Mouse (Mus musculus) liver, postnatal 0 days (tissue): ENCODE measurements at regions not wholly inside any gene's neighbourhood (a gene's known extent, or its start where the extent isn't known, plus 50 kb on each side); places are given as distances from the start of the nearest gene placed in this dataset.

ENCODE experiments used
- ATAC-seq: fragments of 200-750 bp; cut with Nextera tagmentation; 2 replicates; pipeline ENCODE4 v1.8.0; 2017; ENCODE audit warnings: mild to moderate bottlenecking, moderate library complexity
- DNase-seq: peaks from one replicate; pipeline ENCODE4 v3.0.0-alpha.2; 2016
- H3K27ac ChIP-seq: fragments of 300-500 bp; sonication (generic); 2 replicates; pipeline ENCODE4 v1.5.1; 2014; ENCODE audit warnings: antibody characterized with exemption, moderate library complexity, mild to moderate bottlenecking, low read depth
- H3K27me3 ChIP-seq: fragments of 300-500 bp; sonication (generic); 2 replicates; pipeline ENCODE4 v1.6.1; 2014; ENCODE audit warnings: low read length, control low read depth, mixed read lengths; ENCODE audit not compliant: insufficient read depth
- H3K36me3 ChIP-seq: fragments of 300-500 bp; sonication (generic); replicated peaks from 2 replicates; pipeline ENCODE4 v1.6.1; 2014; ENCODE audit warnings: mild to moderate bottlenecking, control low read depth, low read length, moderate library complexity, mixed read lengths; ENCODE audit not compliant: insufficient read depth
- H3K4me1 ChIP-seq: fragments of 300-500 bp; sonication (generic); 2 replicates; pipeline ENCODE4 v1.6.1; 2014; ENCODE audit warnings: antibody characterized with exemption, mild to moderate bottlenecking, control low read depth; ENCODE audit not compliant: insufficient read depth
- H3K4me2 ChIP-seq: fragments of 300-500 bp; sonication (generic); 2 replicates; pipeline ENCODE4 v1.6.1; 2014; ENCODE audit warnings: low read depth, mild to moderate bottlenecking, low read length, moderate library complexity, mixed read lengths
- H3K4me3 ChIP-seq: fragments of 300-500 bp; sonication (generic); 2 replicates; pipeline ENCODE4 v1.5.1; 2014; ENCODE audit warnings: low read depth, low read length
- H3K9ac ChIP-seq: fragments of 300-500 bp; sonication (generic); replicated peaks from 2 replicates; pipeline ENCODE4 v1.6.1; 2014; ENCODE audit warnings: mild to moderate bottlenecking, moderate library complexity
- H3K9me3 ChIP-seq: fragments of 300-500 bp; sonication (generic); 2 replicates; pipeline ENCODE4 v1.6.1; 2016; ENCODE audit warnings: mild to moderate bottlenecking, control low read depth, low read length, mixed read lengths
- CTCF ChIP-seq: sonication (generic); IDR thresholded peaks from 2 replicates; pipeline ENCODE4 v1.5.1; 2016; ENCODE audit warnings: antibody characterized with exemption, low read depth
- EP300 ChIP-seq: IDR thresholded peaks from 2 replicates; pipeline ENCODE4 v1.6.1; 2016; ENCODE audit warnings: antibody characterized with exemption, low read depth, mild to moderate bottlenecking
- WGBS: fragments of 180-500 bp; shearing (Covaris S2); extraction: QIAGEN DNeasy Blood & Tissue Kit; methylation state at CpG from one replicate; pipeline ENCODE4 v1.1.7; 2014; ENCODE audit not compliant: insufficient replicate concordance; 5-methylcytosine and 5-hydroxymethylcytosine counted together

GRCm38 (mm10) chr5:29142957-29143356 is 52.8 kb upstream of the Rnf32 start:
- WGBS: 68% methylated on average over 2 of the region's 2 CpGs
- ATAC-seq (no peak), DNase-seq (no peak)
- Histone ChIP-seq H3K9ac (no peak overlapping the region), H3K27ac (no peak overlapping the region), H3K27me3 (no peaks in the 10 kb centered on the region), H3K9me3 (no peaks in the 10 kb centered on the region), H3K4me2 (no peak overlapping the region), H3K4me1 (no peaks in the 10 kb centered on the region), H3K4me3 (no peak overlapping the region), H3K36me3 (no peaks in the 10 kb centered on the region)
- no peak for TF ChIP-seq CTCF
- no peak for TF ChIP-seq EP300

GRCm38 (mm10) chr5:29142502-29142901 is 53.3 kb upstream of the Rnf32 start:
- no peak overlapping the region for H3K27ac ChIP-seq
- no peaks in the 10 kb centered on the region for H3K4me1 ChIP-seq
- H3K4me2 ChIP-seq: no peak overlapping the region
- no peaks in the 10 kb centered on the region for H3K27me3 ChIP-seq
- TF ChIP-seq EP300 (no peak), CTCF (no peak)
- H3K4me3 ChIP-seq: no peak overlapping the region
- H3K9ac ChIP-seq: no peak overlapping the region
- DNase-seq (no peak), ATAC-seq (no peak)
- no peaks in the 10 kb centered on the region for H3K9me3 ChIP-seq
- H3K36me3 ChIP-seq: no peaks in the 10 kb centered on the region
- 71% methylated on average over 13 of the region's 13 CpGs for WGBS

GRCm38 (mm10) chr5:29137481-29137880 is 58.3 kb upstream of the Rnf32 start:
- WGBS: 55% methylated on average over 5 of the region's 5 CpGs
- no peak for ATAC-seq

GRCm38 (mm10) chr5:29132261-29132660 is 63.5 kb upstream of the Rnf32 start:
- H3K9ac ChIP-seq: no peak overlapping the region
- 39% methylated on average over 3 of the region's 3 CpGs for WGBS
- H3K27ac ChIP-seq: no peak overlapping the region
- H3K4me1 ChIP-seq: no peaks in the 10 kb centered on the region
- ATAC-seq (no peak), DNase-seq (no peak)
- no peaks in the 10 kb centered on the region for H3K36me3 ChIP-seq
- no peak overlapping the region for H3K4me2 ChIP-seq
- TF ChIP-seq EP300: no peak
- no peak for TF ChIP-seq CTCF
- H3K9me3 ChIP-seq: no peaks in the 10 kb centered on the region
- no peaks in the 10 kb centered on the region for H3K27me3 ChIP-seq
- no peak overlapping the region for H3K4me3 ChIP-seq

More at GRCm38 (mm10) chr5:29137481-29137880, 58.3 kb upstream of the Rnf32 start:
- DNase-seq: no peak
- no peak overlapping the region for H3K27ac ChIP-seq
- no peaks in the 10 kb centered on the region for H3K36me3 ChIP-seq
- no peaks in the 10 kb centered on the region for H3K4me1 ChIP-seq
- H3K27me3 ChIP-seq: no peaks in the 10 kb centered on the region
- H3K4me2 ChIP-seq: no peak overlapping the region
- TF ChIP-seq EP300 (no peak), CTCF (no peak)
- no peaks in the 10 kb centered on the region for H3K9me3 ChIP-seq
- no peak overlapping the region for H3K4me3 ChIP-seq
- no peak overlapping the region for H3K9ac ChIP-seq

- no peak overlapping the region for H3K9ac ChIP-seq
- H3K4me1 ChIP-seq: no peaks in the 10 kb centered on the region
- H3K27me3 ChIP-seq: no peaks in the 10 kb centered on the region
- no peaks in the 10 kb centered on the region for H3K9me3 ChIP-seq
- no peak overlapping the region for H3K4me2 ChIP-seq
- H3K4me3 ChIP-seq: no peak overlapping the region
- TF ChIP-seq CTCF (no peak), EP300 (no peak)
- H3K27ac ChIP-seq: no peak overlapping the region
- no peaks in the 10 kb centered on the region for H3K36me3 ChIP-seq
- 66% methylated on average over 2 of the region's 2 CpGs for WGBS
- ATAC-seq (no peak), DNase-seq (no peak)
These were observed 64.0 kb upstream of the Rnf32 start for GRCm38 (mm10) chr5:29131762-29132161.

- H3K9me3 ChIP-seq: no peaks in the 10 kb centered on the region
- H3K27ac ChIP-seq: no peak overlapping the region
- H3K36me3 ChIP-seq: no peaks in the 10 kb centered on the region
- no peak for DNase-seq
- TF ChIP-seq CTCF (no peak), EP300 (no peak)
- no peaks in the 10 kb centered on the region for H3K27me3 ChIP-seq
- H3K4me3 ChIP-seq: no peak overlapping the region
- ATAC-seq: no peak
- H3K4me2 ChIP-seq: no peak overlapping the region
- H3K4me1 ChIP-seq: no peaks in the 10 kb centered on the region
- 76% methylated on average over 3 of the region's 3 CpGs for WGBS
- H3K9ac ChIP-seq: no peak overlapping the region
These were observed 66.1 kb upstream of the Rnf32 start for GRCm38 (mm10) chr5:29129724-29130123.

GRCm38 (mm10) chr5:29116942-29117341 is 78.8 kb upstream of the Rnf32 start:
- no peak overlapping the region for H3K4me3 ChIP-seq
- TF ChIP-seq EP300 (no peak), CTCF (no peak)
- DNase-seq (no peak), ATAC-seq (no peak)
- H3K27ac ChIP-seq: no peak overlapping the region
- no peak overlapping the region for H3K4me2 ChIP-seq
- H3K4me1 ChIP-seq: no peaks in the 10 kb centered on the region
- 47% methylated on average over 2 of the region's 2 CpGs for WGBS
- no peaks in the 10 kb centered on the region for H3K9me3 ChIP-seq
- H3K9ac ChIP-seq: no peak overlapping the region
- no peaks in the 10 kb centered on the region for H3K27me3 ChIP-seq
- H3K36me3 ChIP-seq: no peaks in the 10 kb centered on the region
